Mouse (Mus musculus): ENCODE measurements around the gene Poldip3. TPM values are rescaled to one million over a fixed set of nuclear protein-coding genes. Genes with fewer than 3 reads are reported as not detected.

The Poldip3 gene
- polyA plus RNA-seq, 1 experiment from 2014 or later: 56.3 TPM

GRCm38 (mm10) chr15:83121709-83122565 lies 27.2 kb downstream of the Poldip3 start:
- H3K36me3 ChIP-seq (ENCODE audit: control insufficient read depth, insufficient read depth, low read length): peaks cover 25% of the 10 kb centered on the region

DNA sequence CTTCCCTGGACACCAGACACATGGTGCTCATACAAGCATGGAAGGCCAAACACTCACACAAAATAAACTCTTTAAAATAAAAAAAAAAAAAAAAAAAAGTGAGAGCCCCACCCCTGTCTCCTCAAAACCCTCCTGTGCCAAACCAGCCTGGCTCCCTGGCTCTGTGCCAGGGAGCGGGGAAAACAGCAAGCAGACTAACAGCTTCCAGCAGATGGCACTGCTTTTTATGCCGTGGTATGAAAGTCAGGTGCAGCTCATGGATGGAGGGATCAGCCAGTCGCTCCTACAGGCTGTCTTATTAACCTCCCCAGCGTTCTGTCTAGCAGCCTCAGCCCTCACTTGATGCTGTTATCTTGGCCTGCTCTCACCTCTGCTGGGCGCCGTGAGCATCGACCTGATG lies 30.8 kb downstream of the Poldip3 start:
- Histone ChIP-seq H3K9me3 (ENCODE audit: control insufficient read depth, low read length) (no peaks in the 10 kb centered on the region), H3K4me2 (replicated peaks; ENCODE audit: low read depth) (no peak overlapping the region), H3K4me3 (ENCODE audit: low read depth, low read length) (no peak overlapping the region), H3K27me3 (ENCODE audit: control insufficient read depth, insufficient read depth, low read length) (no peaks in the 10 kb centered on the region), H3K9ac (ENCODE audit: low read length) (no peak overlapping the region), H3K4me1 (replicated peaks; ENCODE audit: control insufficient read depth, insufficient read depth) (no peaks in the 10 kb centered on the region), H3K27ac (replicated peaks) (no peak overlapping the region), H3K36me3 (ENCODE audit: control insufficient read depth, insufficient read depth, low read length) (peaks cover 22% of the 10 kb centered on the region)
- peak; percentile 74 for TF ChIP-seq CTCF (IDR thresholded peaks at IDR 0.05; ENCODE audit: low read depth)
- no peak for TF ChIP-seq EP300 (optimal IDR thresholded peaks at IDR 0.05)
- ATAC-seq (ENCODE audit: low FRiP score, low TSS enrichment) (no peak), DNase-seq (ENCODE audit: low spot score) (peak; percentile 66)
- 53% methylated on average over 7 of the region's 7 CpGs for WGBS

More at GRCm38 (mm10) chr15:83121709-83122565, 27.2 kb downstream of the Poldip3 start:
- no peak for TF ChIP-seq EP300 (optimal IDR thresholded peaks at IDR 0.05)
- TF ChIP-seq CTCF (IDR thresholded peaks at IDR 0.05; ENCODE audit: low read depth): peak; percentile 49; the same call in 1 of the 2 replicates
- H3K27me3 ChIP-seq (ENCODE audit: control insufficient read depth, insufficient read depth, low read length): no peaks in the 10 kb centered on the region
- WGBS: 4% methylated on average over 35 of the region's 43 CpGs
- H3K4me1 ChIP-seq (replicated peaks; ENCODE audit: control insufficient read depth, insufficient read depth): no peaks in the 10 kb centered on the region
- H3K4me3 ChIP-seq (ENCODE audit: low read depth, low read length): peak overlapping the region; percentile 92
- peak overlapping the region; percentile 72 for H3K9ac ChIP-seq (ENCODE audit: low read length)
- peak; percentile 71 for DNase-seq (ENCODE audit: low spot score)
- no peaks in the 10 kb centered on the region for H3K9me3 ChIP-seq (ENCODE audit: control insufficient read depth, low read length)
- H3K27ac ChIP-seq (replicated peaks): peak overlapping the region; percentile 86
- peak; percentile 9; the same call in 1 of the 2 replicates for ATAC-seq (ENCODE audit: low FRiP score, low TSS enrichment)
- peak overlapping the region; percentile 82 for H3K4me2 ChIP-seq (replicated peaks; ENCODE audit: low read depth)

- no peak for ATAC-seq (ENCODE audit: low FRiP score, low TSS enrichment)
- H3K36me3 ChIP-seq (ENCODE audit: control insufficient read depth, insufficient read depth, low read length): peaks cover 22% of the 10 kb centered on the region
Measured at GRCm38 (mm10) chr15:83115071-83115470, 34.1 kb downstream of the Poldip3 start.

GRCm38 (mm10) chr15:83114106-83114505 lies 35.1 kb downstream of the Poldip3 start:
- TF ChIP-seq CTCF (IDR thresholded peaks at IDR 0.05; ENCODE audit: low read depth): no peak
- no peak for TF ChIP-seq EP300 (optimal IDR thresholded peaks at IDR 0.05)
- no peak overlapping the region for H3K9ac ChIP-seq (ENCODE audit: low read length)
- no peak overlapping the region for H3K4me3 ChIP-seq (ENCODE audit: low read depth, low read length)
- H3K36me3 ChIP-seq (ENCODE audit: control insufficient read depth, insufficient read depth, low read length): peaks cover 18% of the 10 kb centered on the region
- H3K4me1 ChIP-seq (replicated peaks; ENCODE audit: control insufficient read depth, insufficient read depth): no peaks in the 10 kb centered on the region
- DNase-seq (ENCODE audit: low spot score): no peak
- H3K27ac ChIP-seq (replicated peaks): no peak overlapping the region
- H3K9me3 ChIP-seq (ENCODE audit: control insufficient read depth, low read length): no peaks in the 10 kb centered on the region
- ATAC-seq (ENCODE audit: low FRiP score, low TSS enrichment): no peak
- 79% methylated on average over 9 of the region's 9 CpGs for WGBS
- no peaks in the 10 kb centered on the region for H3K27me3 ChIP-seq (ENCODE audit: control insufficient read depth, insufficient read depth, low read length)
- no peak overlapping the region for H3K4me2 ChIP-seq (replicated peaks; ENCODE audit: low read depth)

More at GRCm38 (mm10) chr15:83115071-83115470, 34.1 kb downstream of the Poldip3 start:
- Histone ChIP-seq H3K9me3 (ENCODE audit: control insufficient read depth, low read length) (no peaks in the 10 kb centered on the region), H3K4me2 (replicated peaks; ENCODE audit: low read depth) (no peak overlapping the region), H3K4me1 (replicated peaks; ENCODE audit: control insufficient read depth, insufficient read depth) (no peaks in the 10 kb centered on the region), H3K27me3 (ENCODE audit: control insufficient read depth, insufficient read depth, low read length) (no peaks in the 10 kb centered on the region), H3K4me3 (ENCODE audit: low read depth, low read length) (no peak overlapping the region), H3K9ac (ENCODE audit: low read length) (no peak overlapping the region), H3K27ac (replicated peaks) (no peak overlapping the region)
- WGBS: 85% methylated on average over 6 of the region's 6 CpGs
- TF ChIP-seq CTCF (IDR thresholded peaks at IDR 0.05; ENCODE audit: low read depth) (no peak), EP300 (optimal IDR thresholded peaks at IDR 0.05) (no peak)
- DNase-seq (ENCODE audit: low spot score): no peak

- Histone ChIP-seq H3K4me1 (replicated peaks; ENCODE audit: control insufficient read depth, insufficient read depth) (no peaks in the 10 kb centered on the region), H3K9ac (ENCODE audit: low read length) (no peak overlapping the region), H3K36me3 (ENCODE audit: control insufficient read depth, insufficient read depth, low read length) (peaks cover 13% of the 10 kb centered on the region), H3K27ac (replicated peaks) (no peak overlapping the region), H3K9me3 (ENCODE audit: control insufficient read depth, low read length) (no peaks in the 10 kb centered on the region), H3K4me3 (ENCODE audit: low read depth, low read length) (no peak overlapping the region), H3K4me2 (replicated peaks; ENCODE audit: low read depth) (no peak overlapping the region), H3K27me3 (ENCODE audit: control insufficient read depth, insufficient read depth, low read length) (no peaks in the 10 kb centered on the region)
- TF ChIP-seq CTCF (IDR thresholded peaks at IDR 0.05; ENCODE audit: low read depth): peak; percentile 88
- no peak for TF ChIP-seq EP300 (optimal IDR thresholded peaks at IDR 0.05)
- ATAC-seq (ENCODE audit: low FRiP score, low TSS enrichment): peak; percentile 76
- peak; percentile 84 for DNase-seq (ENCODE audit: low spot score)
- WGBS: 11% methylated on average over 10 of the region's 11 CpGs
Measured at GRCm38 (mm10) chr15:83112898-83113297, 36.3 kb downstream of the Poldip3 start.

DNA sequence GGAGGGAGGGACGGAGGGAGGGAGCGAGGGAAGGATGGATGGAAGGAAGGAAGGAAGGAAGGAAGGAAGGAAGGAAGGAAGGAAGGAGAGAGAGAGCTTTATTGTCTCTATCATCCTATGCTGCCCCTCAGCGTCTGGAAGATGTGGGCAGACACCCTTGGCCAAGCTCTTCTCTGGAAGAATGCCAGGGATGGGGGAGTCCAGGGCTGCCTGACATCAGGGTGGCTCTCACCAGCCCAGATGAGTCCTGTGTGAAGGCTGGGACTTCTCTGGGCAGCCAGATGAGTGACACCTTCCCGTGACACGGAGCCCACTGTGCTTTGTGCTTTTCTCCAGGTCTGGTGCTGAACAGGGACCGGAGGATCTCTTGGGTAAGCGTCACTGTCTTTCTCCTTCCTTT lies 37.3 kb downstream of the Poldip3 start:
- Histone ChIP-seq H3K4me1 (replicated peaks; ENCODE audit: control insufficient read depth, insufficient read depth) (no peaks in the 10 kb centered on the region), H3K4me3 (ENCODE audit: low read depth, low read length) (no peak overlapping the region), H3K4me2 (replicated peaks; ENCODE audit: low read depth) (no peak overlapping the region), H3K27me3 (ENCODE audit: control insufficient read depth, insufficient read depth, low read length) (no peaks in the 10 kb centered on the region), H3K27ac (replicated peaks) (no peak overlapping the region), H3K9ac (ENCODE audit: low read length) (no peak overlapping the region), H3K36me3 (ENCODE audit: control insufficient read depth, insufficient read depth, low read length) (peaks cover 7% of the 10 kb centered on the region), H3K9me3 (ENCODE audit: control insufficient read depth, low read length) (no peaks in the 10 kb centered on the region)
- WGBS: 89% methylated on average over 7 of the region's 7 CpGs
- TF ChIP-seq EP300 (optimal IDR thresholded peaks at IDR 0.05) (no peak), CTCF (IDR thresholded peaks at IDR 0.05; ENCODE audit: low read depth) (no peak)
- no peak for DNase-seq (ENCODE audit: low spot score)
- ATAC-seq (ENCODE audit: low FRiP score, low TSS enrichment): no peak

All from stomach, postnatal 0 days (tissue).